Mouse (Mus musculus): ENCODE data around the gene Rln1. TPM values are rescaled to one million over a fixed set of nuclear protein-coding genes. Genes with fewer than 3 reads are reported as not detected.

The Rln1 gene
- 0.49 and 0.79 TPM in 2 replicates for polyA plus RNA-seq (2012; rRNA removed)

GRCm38 (mm10) chr19:29334068-29334745, at the start of gene Rln1:
Gene Rln1 (minus strand): TSS chr19:29334670.
- TF ChIP-seq POLR2A (IDR thresholded peaks at IDR 0.05; ENCODE audit: borderline replicate concordance, insufficient read depth, low read length) (no peak), CTCF (IDR thresholded peaks at IDR 0.05; ENCODE audit: borderline replicate concordance, insufficient read depth, low read depth, low read length) (no peak)

GRCm38 (mm10) chr19:29383368-29383767, 48.9 kb upstream of the Rln1 start:
- H3K4me3 ChIP-seq (replicated peaks; ENCODE audit: insufficient read depth, low read depth, low read length), result no peak overlapping the region
- WGBS, result 90% methylated on average over 5 of the region's 5 CpGs
- no peak overlapping the region for H3K27ac ChIP-seq (ENCODE audit: insufficient read depth, low read length)
- TF ChIP-seq CTCF (IDR thresholded peaks at IDR 0.05; ENCODE audit: borderline replicate concordance, insufficient read depth, low read depth, low read length), result no peak
- TF ChIP-seq POLR2A (IDR thresholded peaks at IDR 0.05; ENCODE audit: borderline replicate concordance, insufficient read depth, low read length), result no peak
- H3K27me3 ChIP-seq (ENCODE audit: control insufficient read depth, insufficient read depth, low read length), result no peaks in the 10 kb centered on the region
- no peaks in the 10 kb centered on the region for H3K4me1 ChIP-seq (ENCODE audit: control insufficient read depth, insufficient read depth, low read length)
- no peak for DNase-seq

More at GRCm38 (mm10) chr19:29334068-29334745, at the start of gene Rln1:
- H3K4me3 ChIP-seq (replicated peaks; ENCODE audit: insufficient read depth, low read depth, low read length), result peak within 1 kb of the TSS; percentile 52
- H3K4me1 ChIP-seq (ENCODE audit: control insufficient read depth, insufficient read depth, low read length), result no peaks in the 10 kb centered on the region
- DNase-seq, result peak; percentile 38 to 53
- 1% methylated on average over 23 of the region's 23 CpGs for WGBS
- no peaks in the 10 kb centered on the region; the same call in 1 of the 2 replicates for H3K27me3 ChIP-seq (ENCODE audit: control insufficient read depth, insufficient read depth, low read length)
- H3K27ac ChIP-seq (ENCODE audit: insufficient read depth, low read length), result no peak within 1 kb of the TSS

- whole genome bisulfite sequencing, result 91% methylated on average over 14 of the region's 14 CpGs
- H3K27ac ChIP-seq (ENCODE audit: insufficient read depth, low read length), result no peak overlapping the region
These were observed 45.6 kb upstream of the Rln1 start for GRCm38 (mm10) chr19:29379839-29380603.

GRCm38 (mm10) chr19:29376382-29376781, 41.9 kb upstream of the Rln1 start:
- no peak overlapping the region for H3K27ac ChIP-seq (ENCODE audit: insufficient read depth, low read length)
- 75% methylated on average over 3 of the region's 3 CpGs for WGBS
- TF ChIP-seq POLR2A (IDR thresholded peaks at IDR 0.05; ENCODE audit: borderline replicate concordance, insufficient read depth, low read length) (no peak), CTCF (IDR thresholded peaks at IDR 0.05; ENCODE audit: borderline replicate concordance, insufficient read depth, low read depth, low read length) (no peak)

More at GRCm38 (mm10) chr19:29379839-29380603, 45.6 kb upstream of the Rln1 start:
- no peak for TF ChIP-seq POLR2A (IDR thresholded peaks at IDR 0.05; ENCODE audit: borderline replicate concordance, insufficient read depth, low read length)
- no peak for TF ChIP-seq CTCF (IDR thresholded peaks at IDR 0.05; ENCODE audit: borderline replicate concordance, insufficient read depth, low read depth, low read length)
- H3K27me3 ChIP-seq (ENCODE audit: control insufficient read depth, insufficient read depth, low read length), result no peaks in the 10 kb centered on the region
- H3K4me1 ChIP-seq (ENCODE audit: control insufficient read depth, insufficient read depth, low read length), result no peaks in the 10 kb centered on the region
- no peak for DNase-seq
- no peak overlapping the region for H3K4me3 ChIP-seq (replicated peaks; ENCODE audit: insufficient read depth, low read depth, low read length)

GRCm38 (mm10) chr19:29374947-29375346, 40.5 kb upstream of the Rln1 start:
- H3K4me1 ChIP-seq (ENCODE audit: control insufficient read depth, insufficient read depth, low read length), result no peaks in the 10 kb centered on the region
- no peak overlapping the region for H3K27ac ChIP-seq (ENCODE audit: insufficient read depth, low read length)
- DNase-seq, result no peak
- no peaks in the 10 kb centered on the region for H3K27me3 ChIP-seq (ENCODE audit: control insufficient read depth, insufficient read depth, low read length)
- no peak overlapping the region for H3K4me3 ChIP-seq (replicated peaks; ENCODE audit: insufficient read depth, low read depth, low read length)
- 92% methylated on average over 9 of the region's 9 CpGs for WGBS
- no peak for TF ChIP-seq POLR2A (IDR thresholded peaks at IDR 0.05; ENCODE audit: borderline replicate concordance, insufficient read depth, low read length)

More at GRCm38 (mm10) chr19:29376382-29376781, 41.9 kb upstream of the Rln1 start:
- no peak overlapping the region for H3K4me3 ChIP-seq (replicated peaks; ENCODE audit: insufficient read depth, low read depth, low read length)
- DNase-seq, result no peak
- H3K27me3 ChIP-seq (ENCODE audit: control insufficient read depth, insufficient read depth, low read length), result no peaks in the 10 kb centered on the region
- H3K4me1 ChIP-seq (ENCODE audit: control insufficient read depth, insufficient read depth, low read length), result no peaks in the 10 kb centered on the region

- no peak for DNase-seq
- TF ChIP-seq POLR2A (IDR thresholded peaks at IDR 0.05; ENCODE audit: borderline replicate concordance, insufficient read depth, low read length) (no peak), CTCF (IDR thresholded peaks at IDR 0.05; ENCODE audit: borderline replicate concordance, insufficient read depth, low read depth, low read length) (no peak)
- no peaks in the 10 kb centered on the region for H3K4me1 ChIP-seq (ENCODE audit: control insufficient read depth, insufficient read depth, low read length)
- peak overlapping the region; percentile 40 for H3K4me3 ChIP-seq (replicated peaks; ENCODE audit: insufficient read depth, low read depth, low read length)
- WGBS, result 43% methylated on average over 11 of the region's 11 CpGs
- no peaks in the 10 kb centered on the region for H3K27me3 ChIP-seq (ENCODE audit: control insufficient read depth, insufficient read depth, low read length)
- H3K27ac ChIP-seq (ENCODE audit: insufficient read depth, low read length), result no peak overlapping the region
These were observed 39.0 kb upstream of the Rln1 start for GRCm38 (mm10) chr19:29373438-29373837.

GRCm38 (mm10) chr19:29372621-29373020, 38.2 kb upstream of the Rln1 start:
- WGBS, result 82% methylated on average over 3 of the region's 3 CpGs
- no peak for DNase-seq
- Histone ChIP-seq H3K4me1 (ENCODE audit: control insufficient read depth, insufficient read depth, low read length) (no peaks in the 10 kb centered on the region), H3K27ac (ENCODE audit: insufficient read depth, low read length) (no peak overlapping the region), H3K27me3 (ENCODE audit: control insufficient read depth, insufficient read depth, low read length) (no peaks in the 10 kb centered on the region), H3K4me3 (replicated peaks; ENCODE audit: insufficient read depth, low read depth, low read length) (no peak overlapping the region)
- TF ChIP-seq CTCF (IDR thresholded peaks at IDR 0.05; ENCODE audit: borderline replicate concordance, insufficient read depth, low read depth, low read length) (no peak), POLR2A (IDR thresholded peaks at IDR 0.05; ENCODE audit: borderline replicate concordance, insufficient read depth, low read length) (no peak)

GRCm38 (mm10) chr19:29372138-29372537, 37.7 kb upstream of the Rln1 start:
- no peak for DNase-seq
- H3K4me1 ChIP-seq (ENCODE audit: control insufficient read depth, insufficient read depth, low read length), result no peaks in the 10 kb centered on the region
- no peaks in the 10 kb centered on the region for H3K27me3 ChIP-seq (ENCODE audit: control insufficient read depth, insufficient read depth, low read length)
- no peak overlapping the region for H3K27ac ChIP-seq (ENCODE audit: insufficient read depth, low read length)
- TF ChIP-seq CTCF (IDR thresholded peaks at IDR 0.05; ENCODE audit: borderline replicate concordance, insufficient read depth, low read depth, low read length) (no peak), POLR2A (IDR thresholded peaks at IDR 0.05; ENCODE audit: borderline replicate concordance, insufficient read depth, low read length) (no peak)
- WGBS, result 57% methylated on average over 4 of the region's 4 CpGs
- H3K4me3 ChIP-seq (replicated peaks; ENCODE audit: insufficient read depth, low read depth, low read length), result no peak overlapping the region
